Mouse (Mus musculus): Measurements from ENCODE around the gene Immp2l. TPM values are rescaled to one million over a fixed set of nuclear protein-coding genes. Genes with fewer than 3 reads are reported as not detected.

Gene Immp2l
- total RNA-seq, 1 experiment from 2014 or later: 14.4 TPM

DNA sequence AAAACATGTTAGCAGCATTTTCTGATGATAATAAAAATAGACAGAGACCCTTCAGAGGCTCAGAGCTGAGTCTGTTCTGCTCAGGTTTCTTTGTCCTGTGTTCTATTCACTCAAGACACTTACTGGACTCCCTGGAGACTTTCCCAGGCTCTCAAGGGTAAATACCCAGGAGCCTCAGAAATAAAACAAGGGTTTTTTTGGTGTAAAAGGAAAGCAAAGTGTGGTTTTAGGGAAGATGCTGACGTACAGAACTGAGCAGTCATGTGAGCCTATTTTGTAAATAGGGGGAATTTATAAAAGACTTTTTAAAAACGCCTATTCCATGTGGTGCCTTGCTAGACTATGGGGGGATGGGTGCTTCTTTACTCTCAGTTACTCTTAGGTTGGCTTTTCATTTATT is 502.8 kb downstream of the Immp2l start:
- no peak for DNase-seq

DNA sequence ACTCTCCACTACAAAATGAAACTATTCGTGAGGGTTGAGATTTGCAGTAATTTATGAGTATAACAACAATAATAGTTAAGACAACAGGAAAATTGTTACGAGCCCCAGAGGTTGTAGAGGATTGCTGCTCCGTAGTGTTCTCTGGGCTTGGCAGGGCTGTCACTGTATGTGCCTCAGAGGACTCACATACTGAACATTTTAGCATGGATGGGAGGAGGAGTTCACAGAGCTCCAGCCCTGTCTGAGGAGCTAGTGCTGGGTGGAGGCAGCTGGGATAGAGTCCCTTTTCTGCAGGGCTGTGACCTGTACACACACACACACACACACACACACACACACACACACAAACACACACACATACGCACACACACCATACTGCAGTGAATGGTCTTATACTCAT is 504.5 kb downstream of the Immp2l start:
- no peak for DNase-seq

DNA sequence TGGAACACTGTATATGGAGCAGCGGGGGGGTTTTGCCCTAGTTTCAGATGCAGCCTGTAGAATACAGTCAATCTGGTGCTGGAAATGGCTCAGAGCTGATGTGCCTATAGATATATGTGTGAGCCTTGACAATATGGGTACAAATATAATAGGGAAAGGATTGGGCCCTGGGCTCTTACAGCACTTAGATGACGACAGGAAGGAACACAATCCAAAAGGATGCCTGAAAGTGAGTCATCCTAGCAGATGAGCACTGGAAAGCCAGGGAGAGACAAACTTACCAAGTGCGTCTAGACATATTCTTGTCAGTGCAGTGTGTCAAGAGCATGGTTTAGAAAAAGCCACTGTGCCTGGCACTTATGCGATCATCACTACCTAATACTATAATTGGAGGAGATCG is 516.1 kb downstream of the Immp2l start:
- DNase-seq: no peak

- DNase-seq: no peak
Observed at GRCm38 (mm10) chr12:41551578-41551977, 527.7 kb downstream of the Immp2l start.

- DNase-seq: no peak
Observed at GRCm38 (mm10) chr12:41557832-41558231, 533.9 kb downstream of the Immp2l start.

DNA sequence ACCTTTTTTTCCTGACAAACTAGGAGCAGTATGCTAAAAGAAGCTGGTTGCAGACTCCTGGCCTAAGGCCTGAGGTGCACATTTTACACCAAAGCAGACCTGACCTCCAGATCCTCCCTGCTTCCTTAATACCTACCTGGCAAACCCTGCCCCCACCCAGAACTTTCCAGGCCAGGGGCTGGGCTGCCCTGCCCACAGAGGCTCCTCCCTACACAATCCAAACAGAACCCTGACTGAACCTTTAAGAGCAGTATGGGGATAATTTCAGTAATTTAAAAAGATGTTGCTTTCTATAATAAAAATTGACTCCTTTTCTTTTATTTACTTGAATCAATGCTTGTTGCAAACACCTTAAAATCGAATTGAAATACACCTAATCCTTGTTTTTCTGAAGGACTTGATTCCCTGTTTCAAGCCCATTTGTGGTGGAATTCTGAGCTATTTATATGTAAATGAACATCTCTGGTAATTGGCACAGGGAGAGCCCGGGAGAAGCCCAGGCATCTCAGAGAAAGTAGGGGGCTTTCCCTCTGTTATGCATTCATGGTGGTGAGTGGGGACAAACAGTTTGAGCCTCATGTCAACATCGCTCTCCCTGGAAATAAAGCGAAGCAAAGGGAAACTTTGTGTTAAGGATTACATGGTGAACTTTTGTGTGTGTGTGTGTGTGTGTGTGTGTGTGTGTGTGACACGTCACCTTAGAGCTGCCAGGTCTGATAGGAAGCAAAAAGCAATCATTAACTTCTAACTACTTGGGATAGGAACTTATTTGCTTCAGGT is 535.3 kb downstream of the Immp2l start:
- no peak for DNase-seq

DNA sequence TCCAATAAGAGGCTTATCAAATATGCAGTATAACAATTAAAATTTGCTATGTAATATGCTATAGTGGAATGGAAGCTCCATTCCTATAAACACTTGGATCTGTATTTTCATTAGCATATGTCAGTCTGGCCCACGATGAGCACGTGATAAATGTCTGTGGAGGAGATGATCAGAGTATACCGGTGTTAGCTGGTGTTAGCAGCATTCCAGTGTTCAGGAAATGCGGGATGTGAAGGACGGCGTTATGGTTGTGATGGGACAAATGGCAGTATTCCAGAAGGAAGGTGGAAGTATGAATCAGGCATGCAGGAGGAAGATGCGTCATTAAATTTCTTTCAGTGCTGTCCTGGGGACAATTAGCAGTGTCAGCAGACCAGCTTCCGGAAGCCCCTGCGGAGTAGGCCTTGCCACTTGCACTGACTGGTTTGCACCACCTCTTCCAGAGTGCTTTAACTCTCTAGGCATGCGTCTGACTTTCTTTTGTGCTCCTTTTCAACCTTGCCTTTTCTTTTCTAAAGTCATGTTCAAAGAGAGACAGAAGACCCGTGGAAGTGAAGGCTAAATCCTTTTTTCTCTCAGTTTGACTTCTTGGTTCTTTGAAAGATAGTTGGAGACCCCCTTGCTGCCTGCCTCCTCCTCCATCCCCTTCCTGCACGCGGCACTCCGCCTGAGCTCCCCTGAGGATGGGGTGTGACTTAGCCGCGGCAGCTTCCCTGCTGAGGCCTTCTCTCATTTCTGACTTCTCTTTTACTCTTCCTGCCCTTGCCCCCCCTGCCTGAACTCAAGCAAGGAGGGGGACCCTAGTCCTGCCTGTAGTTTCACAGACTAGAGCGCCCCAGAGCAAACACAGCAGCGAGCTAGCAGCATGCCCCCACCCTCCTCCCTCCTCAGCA is 541.9 kb downstream of the Immp2l start:
- peak; percentile 4 for DNase-seq

GRCm38 (mm10) chr12:41566433-41566794 is 542.5 kb downstream of the Immp2l start:
- DNase-seq: no peak

GRCm38 (mm10) chr12:41573754-41574153 is 549.9 kb downstream of the Immp2l start:
- no peak for DNase-seq

DNA sequence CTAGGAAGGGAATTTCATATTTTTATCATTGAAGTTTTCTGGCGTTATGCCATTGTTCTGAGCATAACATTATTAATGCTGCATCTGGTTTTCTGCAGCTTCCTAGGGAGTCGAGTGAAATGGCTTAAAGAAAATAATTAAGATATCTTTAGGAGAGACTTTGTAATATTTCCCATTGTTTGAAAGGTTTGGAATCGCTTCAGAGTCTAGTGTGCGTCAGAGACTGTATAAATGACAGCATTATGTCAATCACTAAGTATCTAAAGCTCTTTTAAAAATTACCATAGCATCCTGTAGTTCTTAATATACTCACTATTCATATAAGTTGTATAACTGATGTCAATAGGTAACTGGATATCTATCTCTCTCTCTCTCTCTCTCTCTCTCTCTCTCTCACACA is 551.3 kb downstream of the Immp2l start:
- DNase-seq: no peak

DNA sequence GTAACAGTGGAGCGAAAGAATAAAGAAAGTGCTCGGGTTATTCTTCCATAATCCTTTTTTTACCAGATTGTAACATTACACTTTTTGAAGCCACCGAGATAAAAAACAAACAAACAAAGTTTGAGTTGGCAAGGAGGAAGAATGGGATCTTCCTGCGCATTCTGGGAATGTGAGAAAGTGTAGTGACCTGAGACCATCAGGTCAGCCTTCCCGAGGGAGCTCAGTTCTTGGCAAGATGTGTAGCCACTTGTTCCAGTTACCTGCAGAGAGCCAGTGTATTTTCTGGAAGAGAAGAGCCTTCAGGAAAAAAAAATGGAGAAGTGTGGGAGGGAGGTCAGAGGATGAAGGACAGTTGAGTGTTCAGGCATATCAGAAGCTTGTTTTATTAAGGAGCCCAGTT is 569.5 kb downstream of the Immp2l start:
- no peak for DNase-seq

DNA sequence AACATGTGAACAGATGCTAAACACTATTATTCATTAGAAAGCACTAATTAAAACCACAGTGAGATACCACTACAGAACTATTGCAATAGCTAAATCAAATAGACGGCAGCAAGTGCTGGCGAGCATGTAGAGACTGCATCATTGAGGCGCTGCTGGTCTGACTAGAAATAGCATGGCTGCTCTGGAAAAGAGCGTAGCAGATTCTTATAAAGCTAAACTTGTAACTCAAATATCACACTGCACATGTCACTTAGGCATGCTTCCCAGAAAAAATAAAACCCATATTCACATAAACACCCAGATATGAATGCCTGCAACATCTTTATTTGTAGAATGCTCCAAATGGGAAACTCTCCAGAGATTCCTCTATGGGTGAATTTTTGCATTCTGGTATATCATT is 570.1 kb downstream of the Immp2l start:
- no peak for DNase-seq

- DNase-seq: no peak
Observed at GRCm38 (mm10) chr12:41615271-41615670, 591.4 kb downstream of the Immp2l start.

DNA sequence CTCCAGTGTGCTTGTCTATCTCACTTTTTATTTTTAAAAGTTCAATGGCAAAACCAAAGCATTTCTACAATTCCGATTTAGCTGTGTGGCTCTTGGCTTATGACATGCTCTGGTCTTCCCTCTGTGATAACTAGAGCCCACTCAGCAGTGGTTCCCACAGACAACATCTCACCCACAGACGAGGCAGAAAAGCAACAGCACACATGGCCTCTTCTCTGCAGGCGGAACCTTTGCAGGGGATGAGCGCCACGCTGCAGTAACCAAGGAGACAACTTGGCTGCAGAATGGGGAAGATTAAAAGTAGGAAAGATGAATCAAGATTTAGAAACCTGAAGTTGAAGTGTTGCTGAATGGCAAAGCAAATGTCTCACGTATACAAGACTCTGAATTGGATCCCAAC is 597.5 kb downstream of the Immp2l start:
- DNase-seq: no peak

GRCm38 (mm10) chr12:41643262-41643661 is 619.4 kb downstream of the Immp2l start:
- DNase-seq: no peak

DNA sequence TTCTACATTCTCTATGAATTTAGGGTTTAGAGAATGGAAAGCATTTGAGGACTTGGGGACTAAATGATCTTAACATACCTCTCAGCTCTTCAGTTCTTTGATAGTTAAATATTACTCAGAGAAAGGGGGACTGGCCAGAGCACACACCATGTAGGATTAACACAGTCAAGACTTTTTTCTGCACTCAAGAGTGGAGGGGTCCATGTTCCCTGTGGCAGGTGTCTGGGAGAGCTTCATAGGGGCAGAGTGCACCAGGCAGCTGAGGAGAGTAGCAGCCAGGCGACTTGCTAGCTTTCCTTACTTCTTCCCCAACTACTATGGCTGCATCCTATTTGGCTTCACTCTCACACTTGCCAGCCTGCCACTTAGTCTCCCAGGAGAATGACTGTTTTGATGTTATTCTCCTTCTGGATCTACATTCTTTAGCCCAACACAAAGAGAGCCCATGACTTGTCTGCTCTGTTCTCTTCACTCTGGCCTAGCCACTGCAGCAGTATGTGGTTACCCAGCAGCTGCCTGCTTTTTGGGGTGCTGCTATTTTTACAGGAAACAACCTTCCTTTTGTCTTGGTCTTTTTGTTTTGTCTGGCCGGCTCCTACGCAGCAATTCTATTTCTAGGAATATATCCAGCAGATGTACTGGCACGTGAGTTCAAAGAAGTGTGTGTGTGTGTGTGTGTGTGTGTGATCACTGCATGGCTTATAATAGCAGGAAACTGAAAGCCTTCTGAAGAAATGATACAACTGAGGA is 621.1 kb downstream of the Immp2l start:
- no peak for DNase-seq

DNA sequence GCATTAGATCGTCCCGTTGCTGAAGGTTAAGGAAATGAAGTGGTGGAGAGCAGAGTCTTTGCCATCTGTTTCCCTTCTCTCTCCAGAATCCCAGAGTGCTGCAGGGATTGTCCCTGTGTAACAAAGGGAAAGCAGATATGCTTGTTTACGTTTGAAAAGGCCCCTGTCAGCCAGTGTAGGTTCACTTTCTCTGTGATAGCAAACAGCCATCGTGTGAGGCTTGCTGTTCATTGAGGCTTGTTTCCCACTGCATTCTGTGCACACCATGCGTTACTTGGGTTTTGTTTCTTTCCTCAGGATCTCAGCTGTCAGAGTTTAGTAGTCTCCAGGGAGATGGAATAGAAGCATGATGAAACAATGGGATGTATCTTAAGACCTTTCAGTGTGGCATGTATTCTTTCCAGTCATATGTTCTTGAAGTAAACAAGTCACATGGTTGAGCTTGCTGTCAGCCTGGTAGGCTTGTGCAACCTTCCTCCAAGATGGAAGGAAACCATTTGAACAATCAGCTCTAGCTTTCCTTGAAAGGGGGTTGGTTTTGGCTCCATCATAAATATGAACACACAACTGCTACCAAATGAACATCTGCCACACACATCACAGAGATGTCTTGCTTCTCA is 623.2 kb downstream of the Immp2l start:
- DNase-seq: no peak

DNA sequence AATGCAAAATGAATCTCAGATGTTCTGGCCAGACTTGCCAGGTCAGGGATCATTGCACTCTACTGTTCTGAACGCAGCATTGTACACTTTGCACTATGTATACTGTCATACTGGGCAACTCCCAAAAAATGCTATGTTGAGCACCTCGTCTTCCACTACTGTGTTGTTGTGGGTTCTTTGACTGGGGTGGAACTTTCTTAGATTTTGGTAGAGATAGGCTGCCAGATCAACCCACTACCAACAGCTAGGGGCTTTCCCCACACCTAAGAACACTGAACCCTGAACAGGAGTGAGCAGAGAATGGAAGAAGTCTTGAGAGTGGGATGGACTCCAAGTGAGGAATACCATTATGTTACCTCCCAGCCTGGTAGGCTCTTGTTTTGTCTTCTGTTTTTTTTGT is 623.8 kb downstream of the Immp2l start:
- DNase-seq: no peak

DNA sequence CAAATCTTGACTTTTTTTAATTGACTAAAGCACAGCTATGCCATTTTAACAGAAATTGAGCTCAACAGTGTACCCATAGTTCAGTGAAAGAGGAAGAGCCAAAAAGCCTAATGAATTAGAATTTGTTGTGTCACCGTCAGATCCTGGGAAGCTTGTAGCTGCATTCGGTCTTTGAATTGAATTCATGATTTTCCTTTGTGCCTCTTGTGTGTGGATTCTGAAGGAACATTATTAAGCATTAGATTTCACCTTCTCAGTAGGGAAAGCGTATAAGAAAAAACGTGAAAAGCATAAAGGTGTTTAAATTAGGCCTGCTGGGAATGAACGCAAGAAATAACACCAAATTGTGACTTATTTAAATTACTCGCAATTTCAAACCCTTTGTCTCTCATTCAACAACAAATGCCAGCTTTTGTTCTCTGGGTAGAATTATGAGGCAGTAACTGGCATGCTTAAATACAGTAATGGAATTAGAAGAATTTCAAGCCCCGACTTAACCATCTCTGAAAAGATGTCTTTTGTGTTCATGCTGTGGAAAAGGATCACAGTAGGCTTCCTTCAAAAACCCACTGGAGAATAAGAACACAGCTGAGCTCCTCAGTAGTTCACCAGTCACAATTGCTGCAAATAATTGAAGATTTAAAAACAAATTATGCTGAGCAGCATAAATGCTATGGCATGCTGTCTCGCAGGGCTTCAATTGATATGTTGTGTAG is 626.1 kb downstream of the Immp2l start:
- no peak for DNase-seq

DNA sequence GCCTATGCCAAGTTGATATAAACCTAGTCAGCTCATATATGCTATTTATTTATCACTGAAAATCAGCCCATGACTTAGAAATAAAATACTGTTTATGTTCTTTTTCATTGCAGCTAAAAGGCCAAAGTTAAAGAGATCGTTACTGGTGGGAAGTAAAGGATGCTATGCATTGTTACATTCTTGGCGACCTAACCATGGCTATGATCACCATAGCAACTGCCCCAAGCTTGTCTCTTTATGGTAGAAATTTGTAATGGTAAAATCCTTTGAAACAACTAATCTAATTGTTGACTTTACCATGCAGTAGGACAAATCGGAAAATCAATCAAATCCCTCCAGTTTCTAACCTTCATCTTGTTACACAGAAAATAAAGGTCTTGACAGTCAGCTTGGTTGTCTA is 644.4 kb downstream of the Immp2l start:
- no peak for DNase-seq

GRCm38 (mm10) chr12:41669481-41669880 is 645.6 kb downstream of the Immp2l start:
- no peak for DNase-seq

DNA sequence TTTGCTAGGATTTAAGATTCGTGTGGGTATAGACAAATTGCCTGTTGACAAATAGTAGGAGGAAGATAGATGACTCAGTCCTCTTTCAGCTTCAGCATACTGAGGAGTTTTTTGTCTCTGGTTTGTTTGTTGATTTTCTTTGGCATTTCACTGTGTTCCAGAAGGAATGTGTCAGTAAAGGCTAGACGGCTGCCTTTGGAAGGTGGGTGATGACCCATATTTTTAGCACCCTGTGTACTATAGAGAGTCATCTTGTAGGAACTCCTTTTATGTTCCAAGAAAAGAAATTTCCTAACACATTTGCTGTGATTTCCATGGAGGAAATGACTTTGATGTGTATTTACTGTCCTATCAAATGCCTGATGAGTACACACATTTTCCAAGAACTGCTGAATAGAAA is 651.0 kb downstream of the Immp2l start:
- DNase-seq: no peak

All from adrenal gland, postnatal 25 days (tissue).